Mouse (Mus musculus): ENCODE measurements around the gene Rgma.

- no peak for TF ChIP-seq POLR2A (IDR thresholded peaks at IDR 0.05; ENCODE audit: low read depth, low read length)
- TF ChIP-seq CTCF (IDR thresholded peaks at IDR 0.05; ENCODE audit: extremely low read depth, insufficient read depth, insufficient read length, insufficient replicate concordance), result no peak
Measured at GRCm38 (mm10) chr7:73330754-73331153, 44.6 kb upstream of the Rgma start.
